ENCODE assay signal across 13 mouse cellular contexts in genomic region chr9:76565656-76566055, GRCm38 (mm10). TPM values are rescaled to one million over a fixed set of nuclear protein-coding genes. Genes with fewer than 3 reads are reported as not detected.
A peak's percentile ranks its signal among the peaks of the same experiment; 100 is the strongest.
DNase-seq lines count a peak whose midpoint lies in the region; ATAC-seq lines count a peak whose summit lies in the region.
"Had no signal": no experiment of that assay in that cellular context is flagged by ENCODE, and none has a peak within 500 bp of the region (broad histone marks: within the 10 kb centered on the region; RNA-seq: fewer than 3 reads in every experiment).

No protein-coding gene starts in this region.

- H3K27ac ChIP-seq in neural tube, embryonic 11.5 days (ENCODE audit: low read depth, low read length): no peak overlapping the region
- H3K27ac ChIP-seq in embryonic facial prominence, embryonic 14.5 days (replicated peaks; ENCODE audit: low read depth, low read length): no peak overlapping the region
- H3K27ac ChIP-seq in stomach, embryonic 15.5 days: peak overlapping the region; percentile 91; the same call in 1 of the 2 replicates
- H3K27ac ChIP-seq: liver, embryonic 14.5 days had no signal

- DNase-seq in frontal cortex, postnatal 36 days (ENCODE audit: low spot score in 2 of 2): no peak
- no peak for DNase-seq in neural tube, embryonic 11.5 days (ENCODE audit: low spot score)
- DNase-seq in neural tube, embryonic 10.5 days (ENCODE audit: extremely low spot score, low spot score): no peak
- DNase-seq in embryonic facial prominence, embryonic 14.5 days (ENCODE audit: low spot score): peak; percentile 60
- DNase-seq in cerebellum, postnatal 25 days: no peak
- no peak for DNase-seq in natural killer cell, adult 2 months (ENCODE audit: low spot score in 2 of 2)
- DNase-seq: cerebellum, postnatal 14 days; spleen, adult 18-20 months had no signal

- H3K27me3 ChIP-seq in neural tube, embryonic 11.5 days (ENCODE audit: control insufficient read depth, insufficient read depth, low read length): 0 out of 2 replicates have a peak, but pooled peaks cover 3% of the 10 kb centered on the region
- H3K27me3 ChIP-seq in embryonic facial prominence, embryonic 14.5 days (replicated peaks; ENCODE audit: control insufficient read depth, insufficient read depth, low read length): peaks cover 3% of the 10 kb centered on the region; the same call in 1 of the 2 replicates
- no peaks in the 10 kb centered on the region for H3K27me3 ChIP-seq in stomach, embryonic 15.5 days (replicated peaks)

- no peaks in the 10 kb centered on the region for H3K36me3 ChIP-seq in neural tube, embryonic 11.5 days (ENCODE audit: control insufficient read depth, insufficient read depth, low read length)
- H3K36me3 ChIP-seq in embryonic facial prominence, embryonic 14.5 days (ENCODE audit: control insufficient read depth, insufficient read depth, low read length): no peaks in the 10 kb centered on the region
- H3K36me3 ChIP-seq in stomach, embryonic 15.5 days: no peaks in the 10 kb centered on the region

- H3K4me2 ChIP-seq in neural tube, embryonic 11.5 days (ENCODE audit: low read depth): no peak overlapping the region
- H3K4me2 ChIP-seq in embryonic facial prominence, embryonic 14.5 days (ENCODE audit: low read depth, low read length): peak overlapping the region; percentile 78
- H3K4me2 ChIP-seq in stomach, embryonic 15.5 days: peak overlapping the region; percentile 90

- H3K9ac ChIP-seq in neural tube, embryonic 11.5 days (ENCODE audit: low read length): no peak overlapping the region
- no peak overlapping the region for H3K9ac ChIP-seq in embryonic facial prominence, embryonic 14.5 days (ENCODE audit: low read depth, low read length)
- H3K9ac ChIP-seq in stomach, embryonic 15.5 days: no peak overlapping the region
- H3K9ac ChIP-seq: liver, embryonic 14.5 days had no signal

- no peaks in the 10 kb centered on the region for H3K4me1 ChIP-seq in neural tube, embryonic 11.5 days (ENCODE audit: control insufficient read depth, insufficient read depth, low read length)
- H3K4me1 ChIP-seq in embryonic facial prominence, embryonic 14.5 days (ENCODE audit: control insufficient read depth, insufficient read depth, low read length): no peaks in the 10 kb centered on the region
- peaks cover 2% of the 10 kb centered on the region; the same call in 1 of the 2 replicates for H3K4me1 ChIP-seq in stomach, embryonic 15.5 days

- ATAC-seq in frontal cortex, adult (ENCODE audit: low TSS enrichment): peak; percentile 42; the same call in 1 of the 2 replicates
- peak; percentile 20; the same call in 1 of the 2 replicates for ATAC-seq in neural tube, embryonic 11.5 days (ENCODE audit: insufficient read depth, low FRiP score, low TSS enrichment)
- ATAC-seq in embryonic facial prominence, embryonic 14.5 days (ENCODE audit: low read depth): no peak; the same call in 1 of the 2 replicates
- ATAC-seq in stomach, embryonic 15.5 days (ENCODE audit: insufficient read depth, low FRiP score, low read depth): no peak
- ATAC-seq: Patski had no signal

- no peaks in the 10 kb centered on the region for H3K9me3 ChIP-seq in neural tube, embryonic 11.5 days (ENCODE audit: control insufficient read depth, low read length)
- H3K9me3 ChIP-seq in embryonic facial prominence, embryonic 14.5 days (ENCODE audit: control insufficient read depth, low read length): no peaks in the 10 kb centered on the region
- no peaks in the 10 kb centered on the region for H3K9me3 ChIP-seq in stomach, embryonic 15.5 days

- H3K4me3 ChIP-seq in neural tube, embryonic 11.5 days (ENCODE audit: low read depth, low read length): no peak overlapping the region
- H3K4me3 ChIP-seq in embryonic facial prominence, embryonic 14.5 days (ENCODE audit: low read depth, low read length): no peak overlapping the region
- H3K4me3 ChIP-seq in stomach, embryonic 15.5 days (replicated peaks): peak overlapping the region; percentile 47

- WGBS in neural tube, embryonic 11.5 days: 80% methylated on average over 2 of the region's 2 CpGs
- 74% methylated on average over 2 of the region's 2 CpGs for WGBS in embryonic facial prominence, embryonic 14.5 days
- WGBS in stomach, embryonic 15.5 days: 65% methylated on average over 2 of the region's 2 CpGs

RNA-seq across cellular contexts. Expression of gene Fam83b, which starts 1.3 kb away (rescaled TPM):
- 0.20 and 0.41 TPM in 2 replicates for polyA plus RNA-seq in neural tube, embryonic 11.5 days (2014; fragmentation: Nextera tagmentation; extraction: Ambion mirVana)
- polyA plus RNA-seq in embryonic facial prominence, embryonic 14.5 days (2014; fragmentation: Nextera tagmentation; extraction: Ambion mirVana): 3.7 and 5.3 TPM in 2 replicates
- polyA plus RNA-seq in stomach, embryonic 15.5 days (2015; fragmentation: Nextera tagmentation; extraction: Ambion mirVana): 8.9 and 9.4 TPM in 2 replicates
- polyA plus RNA-seq: adrenal gland, adult 2 months; Patski had no signal

Comparison
In these comparisons a context has a peak if more than half of its experiments do, and no peak if none do; other contexts are left out.
1. ATAC-seq: peak in frontal cortex, adult (single experiment) and neural tube, embryonic 11.5 days (single experiment); none in embryonic facial prominence, embryonic 14.5 days (single experiment) and stomach, embryonic 15.5 days (single experiment).